ENCODE assay signal across 8 mouse cellular contexts in the genomic region with DNA sequence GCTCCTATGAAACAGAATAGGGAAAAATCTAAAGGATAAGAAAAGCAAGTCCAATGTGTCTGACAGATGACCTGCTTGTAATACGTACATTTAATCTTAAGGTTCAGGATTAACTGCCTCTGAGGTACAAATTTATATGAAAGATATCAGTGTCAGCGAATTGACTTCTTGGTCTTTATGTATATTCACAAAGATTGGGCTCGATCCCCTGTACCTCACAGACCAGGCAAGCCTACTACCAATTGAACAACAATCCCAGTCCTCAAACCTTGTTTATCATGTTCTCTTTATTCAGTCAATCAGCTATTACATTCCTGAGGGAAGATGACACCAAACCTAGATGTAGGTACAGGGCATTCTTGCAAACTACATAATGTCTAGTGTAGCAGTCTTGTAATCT. TPM values are rescaled to one million over a fixed set of nuclear protein-coding genes. Genes with fewer than 3 reads are reported as not detected.
DNase-seq lines count a peak whose midpoint lies in the region; ATAC-seq and TF ChIP-seq lines count a peak whose summit lies in the region.

No protein-coding gene starts in this region.

- no peaks in the 10 kb centered on the region for H3K9me3 ChIP-seq in embryonic facial prominence, embryonic 10.5 days
- no peaks in the 10 kb centered on the region for H3K9me3 ChIP-seq in hindbrain, postnatal 0 days (ENCODE audit: low read length)

- no peaks in the 10 kb centered on the region for H3K27me3 ChIP-seq in embryonic facial prominence, embryonic 10.5 days (replicated peaks; ENCODE audit: low read depth, poor library complexity, severe bottlenecking)
- no peaks in the 10 kb centered on the region for H3K27me3 ChIP-seq in hindbrain, postnatal 0 days (ENCODE audit: insufficient read depth, low read length)
- H3K27me3 ChIP-seq in myocyte (ENCODE audit: control insufficient read depth, insufficient read depth, insufficient read length): no peaks in the 10 kb centered on the region

- TF ChIP-seq CTCF in lung, adult 2 months (IDR thresholded peaks at IDR 0.05; ENCODE audit: insufficient read depth, low read length): no peak
- no peak for TF ChIP-seq CTCF in hindbrain, postnatal 0 days (IDR thresholded peaks at IDR 0.05; ENCODE audit: low read depth)

- H3K9ac ChIP-seq in hindbrain, postnatal 0 days (replicated peaks; ENCODE audit: low read length): peak overlapping the region; percentile 57

- no peak for ATAC-seq in hindbrain, postnatal 0 days

- no peak for DNase-seq in lung, adult 2 months
- DNase-seq in lung, postnatal 36 days: no peak
- DNase-seq in embryonic facial prominence, embryonic 10.5 days (ENCODE audit: low spot score): no peak
- DNase-seq in hindbrain, postnatal 0 days (ENCODE audit: low spot score): peak; percentile 10
- DNase-seq in T-cell, adult 2 months (ENCODE audit: low spot score): no peak
- DNase-seq in adrenal gland, adult (ENCODE audit: inconsistent age in 2 of 2, low spot score in 1 of 2): no peak
- no peak for DNase-seq in left cerebral cortex, adult 11 months (ENCODE audit: low spot score)

- peak overlapping the region; percentile 96 for H3K27ac ChIP-seq in embryonic facial prominence, embryonic 10.5 days (replicated peaks)
- peak overlapping the region; percentile 97 for H3K27ac ChIP-seq in hindbrain, postnatal 0 days

- 22% methylated on average over 3 of the region's 3 CpGs for WGBS in lung, adult 2 months
- 31% methylated on average over 3 of the region's 3 CpGs for WGBS in embryonic facial prominence, embryonic 10.5 days
- 21% methylated on average over 3 of the region's 3 CpGs for WGBS in hindbrain, postnatal 0 days

- H3K36me3 ChIP-seq in embryonic facial prominence, embryonic 10.5 days (replicated peaks): peaks cover 17% of the 10 kb centered on the region
- 0 out of 2 replicates have a peak, but pooled peaks cover under 1% of the 10 kb centered on the region for H3K36me3 ChIP-seq in hindbrain, postnatal 0 days (ENCODE audit: insufficient read depth, low read length)
- peaks cover under 1% of the 10 kb centered on the region for H3K36me3 ChIP-seq in myocyte (ENCODE audit: control insufficient read depth, insufficient read depth)

- peak overlapping the region; percentile 75 for H3ac ChIP-seq in myocyte (ENCODE audit: control insufficient read depth, insufficient read length)

- TF ChIP-seq POLR2A in lung, adult 2 months (IDR thresholded peaks at IDR 0.05; ENCODE audit: borderline replicate concordance, extremely low read depth, low read depth, low read length): no peak
- no peak for TF ChIP-seq POLR2A in myocyte (IDR thresholded peaks at IDR 0.05; ENCODE audit: insufficient read length, low read depth)

- peaks cover 37% of the 10 kb centered on the region for H3K79me2 ChIP-seq in myocyte (ENCODE audit: control insufficient read depth, insufficient read depth)

- peaks cover 5% of the 10 kb centered on the region for H3K4me1 ChIP-seq in lung, adult 2 months (ENCODE audit: control insufficient read depth, insufficient read depth, low read length)
- H3K4me1 ChIP-seq in embryonic facial prominence, embryonic 10.5 days: peaks cover 19% of the 10 kb centered on the region
- H3K4me1 ChIP-seq in hindbrain, postnatal 0 days (ENCODE audit: insufficient read depth, low read length): no peaks in the 10 kb centered on the region; the same call in 1 of the 2 replicates

- peak overlapping the region; percentile 80 for H3K4me3 ChIP-seq in lung, adult 2 months (replicated peaks; ENCODE audit: extremely low read depth, low read depth, low read length)
- peak overlapping the region; percentile 96 for H3K4me3 ChIP-seq in embryonic facial prominence, embryonic 10.5 days
- H3K4me3 ChIP-seq in hindbrain, postnatal 0 days (ENCODE audit: low read length): peak overlapping the region; percentile 95
- peak overlapping the region; percentile 90 for H3K4me3 ChIP-seq in myocyte

- H3K4me2 ChIP-seq in hindbrain, postnatal 0 days (ENCODE audit: low read depth, low read length): peak overlapping the region; percentile 73
- peak overlapping the region; percentile 79 for H3K4me2 ChIP-seq in myocyte (ENCODE audit: low read depth)

TF ChIP-seq in myocyte, 11 proteins besides CTCF, POLR2A, EP300 and RAD21:
- TF ChIP-seq TCF12 (IDR thresholded peaks at IDR 0.05; ENCODE audit: insufficient read depth, poor library complexity, severe bottlenecking): no peak
- TF ChIP-seq MAX (IDR thresholded peaks at IDR 0.05; ENCODE audit: low read depth): no peak
- no peak for TF ChIP-seq USF1 (IDR thresholded peaks at IDR 0.05; ENCODE audit: low read depth)
TF ChIP-seq in myocyte: peak in this region for 0.

RNA-seq across cellular contexts. Expression of a gene that starts 0.9 kb away (rescaled TPM):
- 8.9 and 14.1 TPM in 2 replicates for polyA plus RNA-seq in lung, adult 2 months (2012; rRNA removed)
- 110 and 120 TPM in 2 replicates for polyA plus RNA-seq in embryonic facial prominence, embryonic 10.5 days (2016; fragmentation: Nextera tagmentation; extraction: Ambion mirVana)
- 27.5 and 34.8 TPM in 2 replicates for total RNA-seq in hindbrain, postnatal 0 days (2014; rRNA removed)
- 76.8 and 77.5 TPM in 2 replicates for polyA plus RNA-seq in hindbrain, postnatal 0 days (2015; fragmentation: Nextera tagmentation; extraction: Ambion mirVana)
- 20.0 TPM for polyA plus RNA-seq in myocyte (2012; fragmentation: generic; extraction: Trizol)

RNA-seq across cellular contexts. Expression of a gene that starts 49.9 kb away (rescaled TPM):
- 7.2 and 13.4 TPM in 2 replicates for polyA plus RNA-seq in lung, adult 2 months (2012; rRNA removed)
- 35.1 and 36.7 TPM in 2 replicates for polyA plus RNA-seq in embryonic facial prominence, embryonic 10.5 days (2016; fragmentation: Nextera tagmentation; extraction: Ambion mirVana)
- total RNA-seq in hindbrain, postnatal 0 days (2014; rRNA removed): 15.8 and 20.5 TPM in 2 replicates
- polyA plus RNA-seq in hindbrain, postnatal 0 days (2015; fragmentation: Nextera tagmentation; extraction: Ambion mirVana): 10.0 and 10.1 TPM in 2 replicates
- polyA plus RNA-seq in myocyte (2012; fragmentation: generic; extraction: Trizol): 33.2 TPM
